Mouse (Mus musculus) small intestine, adult 2 months (tissue): Measurements from ENCODE around the gene Zfp46.

ENCODE experiments used
- CTCF ChIP-seq: fragments of 200-500 bp; IDR thresholded peaks from 2 replicates; pipeline ENCODE4 v1.5.1; 2012; ENCODE audit warnings: low read depth, mild to moderate bottlenecking, control low read depth, inconsistent platforms, low read length, moderate library complexity, mixed read lengths; ENCODE audit not compliant: insufficient replicate concordance, insufficient read length; ENCODE audit errors: extremely low read depth
- POLR2A ChIP-seq: fragments of 200-500 bp; IDR thresholded peaks from 2 replicates; pipeline ENCODE4 v1.6.1; 2012; ENCODE audit warnings: low read depth, mild to moderate bottlenecking, control low read depth, inconsistent platforms, low read length, moderate library complexity

DNA sequence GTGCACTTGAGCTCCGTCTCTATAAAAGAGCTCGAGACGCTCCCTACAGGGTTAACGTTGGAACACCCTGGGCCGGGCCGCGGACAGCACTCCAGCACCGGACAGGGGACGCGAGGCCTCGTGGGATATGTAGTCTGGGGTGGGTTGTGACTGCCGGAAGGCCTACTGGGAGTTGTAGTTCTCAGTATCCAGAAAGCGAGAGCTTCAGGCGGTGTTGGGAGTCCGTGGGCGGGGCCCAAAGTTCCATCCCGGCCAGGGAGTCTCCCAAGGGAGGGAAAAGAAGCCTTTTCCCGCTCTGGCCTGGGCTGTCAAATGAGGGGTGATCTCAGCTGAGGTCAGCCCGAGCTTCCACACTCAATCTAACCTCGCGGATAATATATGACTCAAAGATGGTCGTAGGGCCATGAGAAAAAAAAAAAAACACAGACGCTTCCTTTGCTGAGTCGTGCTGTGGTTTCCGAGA is 896 bp downstream of the Zfp46 start:
- no peak for TF ChIP-seq CTCF
- peak; percentile 54; the same call in 1 of the 2 replicates for TF ChIP-seq POLR2A
